Mouse (Mus musculus): Measurements from ENCODE around the gene Napb.

DNA sequence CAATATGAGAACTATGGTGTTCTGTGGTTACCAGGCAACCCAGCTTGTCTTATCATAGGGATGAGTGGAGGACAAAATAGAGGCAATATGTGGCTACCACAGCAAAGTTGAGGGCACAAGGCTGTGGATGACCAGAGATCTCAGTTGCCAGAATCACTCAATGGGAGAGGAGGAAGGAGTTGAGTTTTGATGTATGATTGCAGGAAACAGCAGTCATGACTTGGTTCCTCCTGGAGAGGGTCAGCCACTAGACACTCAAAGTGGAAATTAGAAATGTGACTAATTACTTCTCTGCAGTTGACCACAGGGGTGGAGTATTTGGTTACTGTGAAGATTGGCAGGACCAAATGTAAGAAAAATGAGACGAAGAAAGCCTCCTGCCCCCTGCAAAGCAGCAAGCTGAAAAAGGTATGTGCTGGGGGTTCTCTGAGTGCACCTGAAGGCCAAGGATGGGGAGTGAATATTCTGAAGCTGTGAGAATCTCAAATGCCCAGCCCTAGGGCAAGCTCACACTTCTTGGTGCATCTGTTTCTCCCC lies 22.1 kb upstream of the Napb start:
- TF ChIP-seq CTCF (IDR thresholded peaks at IDR 0.05; ENCODE audit: low read depth) (no peak), EP300 (IDR thresholded peaks at IDR 0.05; ENCODE audit: low read depth) (no peak)
